Mouse (Mus musculus) erythroblast, embryonic 14.5 days (primary cell): Measurements from ENCODE around the gene Dtnbp1.

ENCODE experiments used
- GATA1 ChIP-seq: IDR thresholded peaks from 2 replicates; pipeline ENCODE4 v1.6.1; 2012; ENCODE audit warnings: low read length, inconsistent platforms, mixed read lengths
- TAL1 ChIP-seq: IDR thresholded peaks from 3 replicates; pipeline ENCODE4 v1.6.1; 2012; ENCODE audit warnings: low read length, inconsistent platforms, mixed read lengths

DNA sequence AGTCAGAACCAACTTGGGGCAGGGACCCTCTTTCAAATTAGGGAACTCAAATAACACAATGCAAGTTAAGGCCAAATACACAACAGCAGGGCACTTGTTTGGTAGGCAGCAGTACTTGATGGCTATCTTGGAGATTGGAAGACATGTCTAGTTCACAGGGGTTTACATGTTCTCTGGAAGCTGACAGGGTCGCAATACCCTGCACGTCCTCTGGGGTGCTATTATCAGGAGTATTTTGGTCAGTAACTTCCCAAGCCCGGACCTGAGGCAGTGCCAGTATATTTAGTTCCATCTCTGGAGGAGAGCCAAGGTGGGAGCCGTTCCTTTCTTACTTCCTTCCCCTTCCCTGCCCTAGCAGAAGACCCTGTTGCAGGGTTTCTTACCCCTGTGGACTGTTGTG, 86.0 kb downstream of the Dtnbp1 start:
- TF ChIP-seq GATA1 (no peak), TAL1 (no peak)
